Mouse (Mus musculus): ENCODE data around the gene Rassf1.

- TF ChIP-seq POLR2A (IDR thresholded peaks at IDR 0.05; ENCODE audit: control insufficient read depth, extremely low read depth, insufficient read depth, low read length, poor library complexity) = no peak
- no peak for TF ChIP-seq CTCF (IDR thresholded peaks at IDR 0.05; ENCODE audit: borderline replicate concordance, control insufficient read depth, extremely low read depth, insufficient read depth, low read length, poor library complexity)
Observed at GRCm38 (mm10) chr9:107548820-107549219, 2.5 kb upstream of the Rassf1 start.

Measured in thymus, adult 2 months (tissue).